Mouse (Mus musculus) urinary bladder, adult 18-20 months (tissue): ENCODE results near the gene Cpne5.
A peak's percentile ranks its signal among the peaks of the same experiment; 100 is the strongest.
"Not testable (repeated sequence)": the region's sequence is repeated elsewhere in the genome, so short reads cannot be mapped to it uniquely, and the experiment has no call there.

Source experiments
- DNase-seq, 2 experiments: peaks; one replicate each; pipeline ENCODE4 v3.0.0; 2022; ENCODE audit warnings: low spot score in 2 of 2, mixed read lengths in 2 of 2

Gene Cpne5

GRCm38 (mm10) chr17:29136236-29136635 lies 101.7 kb downstream of the Cpne5 start:
- peak in 1 of 2 experiments; percentile 65 for DNase-seq

- DNase-seq, result no peak
Measured at GRCm38 (mm10) chr17:29135066-29135465, 102.9 kb downstream of the Cpne5 start.

GRCm38 (mm10) chr17:29129341-29129740 lies 108.6 kb downstream of the Cpne5 start:
- DNase-seq, result no peak

- DNase-seq, result no peak
Measured at GRCm38 (mm10) chr17:29126561-29126960, 111.4 kb downstream of the Cpne5 start.

GRCm38 (mm10) chr17:29123578-29124174 lies 114.3 kb downstream of the Cpne5 start:
- DNase-seq, result peak in 1 of 2 experiments; percentile 34

- no peak for DNase-seq
Measured at GRCm38 (mm10) chr17:29122817-29123216, 115.2 kb downstream of the Cpne5 start.

GRCm38 (mm10) chr17:29120666-29121065 lies 117.3 kb downstream of the Cpne5 start:
- DNase-seq, result no peak

GRCm38 (mm10) chr17:29118057-29118456 lies 119.9 kb downstream of the Cpne5 start:
- DNase-seq, result no peak

GRCm38 (mm10) chr17:29117006-29117648 lies 120.8 kb downstream of the Cpne5 start:
- no peak for DNase-seq

GRCm38 (mm10) chr17:29116023-29116422 lies 121.9 kb downstream of the Cpne5 start:
- no peak for DNase-seq

GRCm38 (mm10) chr17:29113591-29114352 lies 124.2 kb downstream of the Cpne5 start, which contains the start of gene Rab44:
Gene Rab44, plus strand, starts transcription at chr17:29114145.
- no peak for DNase-seq

- DNase-seq, result no peak
Measured at GRCm38 (mm10) chr17:29111332-29111731, 126.6 kb downstream of the Cpne5 start.

- DNase-seq, result not testable (repeated sequence)
Measured at GRCm38 (mm10) chr17:29110356-29110755, 127.6 kb downstream of the Cpne5 start.
